Mouse (Mus musculus) embryonic fibroblast, embryonic 13.5 days (primary cell): ENCODE data around the gene Cip2a.

Source experiments
- CTCF ChIP-seq: IDR thresholded peaks from 2 replicates; pipeline ENCODE4 v1.5.1; 2011; ENCODE audit warnings: mild to moderate bottlenecking, control low read depth, low read length, moderate library complexity, borderline replicate concordance; ENCODE audit not compliant: insufficient read depth
- POLR2A ChIP-seq: IDR thresholded peaks from 2 replicates; pipeline ENCODE4 v1.6.1; 2011; ENCODE audit warnings: low read depth, mild to moderate bottlenecking, control low read depth, low read length, moderate library complexity

DNA sequence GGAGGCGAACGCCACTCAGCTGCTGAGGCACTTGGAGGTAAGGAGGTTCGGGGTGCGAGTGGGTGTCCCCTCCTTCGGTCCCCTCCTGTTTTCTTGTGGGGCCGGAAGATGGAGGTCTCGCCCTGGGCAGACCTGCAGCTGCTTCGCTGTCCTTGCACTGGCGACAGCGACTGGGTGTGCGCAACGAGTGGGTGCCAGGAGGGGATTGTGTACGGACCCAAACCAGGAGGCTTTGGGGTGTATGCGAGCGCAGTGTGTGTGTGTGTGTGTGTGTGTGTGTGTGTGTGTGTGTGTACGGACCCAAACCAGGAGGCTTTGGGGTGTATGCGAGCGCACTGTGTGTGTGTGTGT is 333 bp downstream of the Cip2a start:
- TF ChIP-seq CTCF: no peak
- TF ChIP-seq POLR2A: no peak
